Mouse (Mus musculus): ENCODE results near the gene Tas2r116. TPM values are rescaled to one million over a fixed set of nuclear protein-coding genes. Genes with fewer than 3 reads are reported as not detected.

Tas2r116 gene
- not detected in 2 replicates for polyA plus RNA-seq (2015; fragmentation: Nextera tagmentation; extraction: Ambion mirVana)

DNA sequence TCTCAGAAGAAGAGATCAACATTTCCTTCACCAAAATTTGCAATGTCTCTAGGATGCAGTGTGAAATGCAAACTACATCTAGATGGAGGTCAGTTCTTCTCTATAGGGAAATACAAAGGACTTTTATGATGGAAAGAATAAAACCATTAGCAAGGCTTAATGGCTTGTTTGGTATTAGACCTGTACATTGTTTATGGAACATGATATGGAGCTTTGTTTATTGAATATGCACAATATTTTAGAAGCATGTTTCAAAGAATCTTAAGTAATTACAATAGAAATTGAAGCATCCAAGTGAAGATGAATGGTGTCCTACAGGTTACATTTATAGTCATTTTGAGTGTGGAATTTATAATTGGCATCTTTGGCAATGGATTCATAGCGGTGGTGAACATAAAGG lies at the start of gene Tas2r116:
Gene Tas2r116 (plus strand): TSS at position 301 of the 400 bp plus-strand sequence.
- 75% methylated on average over 1 of the region's 1 CpGs for WGBS

DNA sequence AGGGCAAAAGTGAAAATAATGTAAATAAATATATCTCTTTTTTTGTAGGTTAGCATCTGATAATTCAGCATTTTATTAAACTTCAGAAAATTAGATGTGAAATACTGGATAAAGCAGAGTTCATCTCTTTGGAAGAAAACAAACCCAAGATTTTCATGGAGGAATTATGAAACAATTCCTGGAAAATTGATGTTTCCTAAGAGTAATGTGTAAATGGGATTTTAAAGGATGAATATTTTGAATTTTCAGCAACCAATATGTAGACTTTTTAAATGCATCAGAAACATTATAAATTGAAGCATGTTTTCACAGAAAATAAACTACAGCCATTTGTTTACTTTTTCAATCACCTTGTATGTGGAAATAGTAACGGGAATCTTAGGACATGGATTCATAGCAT lies 8.4 kb upstream of the Tas2r116 start, which contains the start of gene Tas2r123:
Gene Tas2r123 (plus strand): TSS at position 301 of the 400 bp plus-strand sequence.
- H3K4me1 ChIP-seq, result no peaks in the 10 kb centered on the region
- H3K27ac ChIP-seq (replicated peaks), result no peak within 1 kb of the TSS
- ATAC-seq (ENCODE audit: insufficient number of reproducible peaks, low FRiP score, low TSS enrichment, low read depth), result no peak
- no peak within 1 kb of the TSS for H3K4me3 ChIP-seq (replicated peaks)
- H3K36me3 ChIP-seq, result no peaks in the 10 kb centered on the region
- no peak within 1 kb of the TSS for H3K9ac ChIP-seq
- H3K9me3 ChIP-seq (replicated peaks), result no peaks in the 10 kb centered on the region
- no peak within 1 kb of the TSS for H3K4me2 ChIP-seq (replicated peaks)
- H3K27me3 ChIP-seq, result no peaks in the 10 kb centered on the region
- WGBS, result 75% methylated on average over 1 of the region's 1 CpGs

More for the DNA sequence above, at the start of gene Tas2r116:
- H3K4me1 ChIP-seq, result no peaks in the 10 kb centered on the region
- H3K9ac ChIP-seq, result no peak within 1 kb of the TSS
- H3K4me2 ChIP-seq (replicated peaks), result no peak within 1 kb of the TSS
- no peaks in the 10 kb centered on the region for H3K9me3 ChIP-seq (replicated peaks)
- H3K27ac ChIP-seq (replicated peaks), result no peak within 1 kb of the TSS
- no peak within 1 kb of the TSS for H3K4me3 ChIP-seq (replicated peaks)
- no peak for ATAC-seq (ENCODE audit: insufficient number of reproducible peaks, low FRiP score, low TSS enrichment, low read depth)
- no peaks in the 10 kb centered on the region for H3K27me3 ChIP-seq
- H3K36me3 ChIP-seq, result no peaks in the 10 kb centered on the region

DNA sequence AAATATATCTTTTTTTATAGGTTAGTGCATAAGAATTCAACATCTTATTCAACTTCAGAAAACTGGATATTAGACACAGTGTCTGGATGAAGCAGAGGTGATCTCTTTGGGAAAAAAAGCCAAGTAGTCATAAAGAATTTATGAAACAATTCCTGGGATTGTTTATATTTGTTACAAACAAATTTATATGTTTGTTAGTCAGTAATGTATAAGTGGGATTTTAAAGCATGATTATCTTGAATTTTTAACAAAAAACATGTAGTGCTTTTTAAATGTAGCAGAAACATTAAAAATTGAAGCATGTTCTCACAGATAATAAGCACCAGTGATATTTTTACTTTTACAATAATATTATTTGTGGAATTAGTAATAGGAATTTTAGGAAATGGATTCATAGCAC lies 12.5 kb downstream of the Tas2r116 start, which contains the start of gene Tas2r110:
Gene Tas2r110 (plus strand): TSS at position 301 of the 400 bp plus-strand sequence.
- H3K9me3 ChIP-seq (replicated peaks), result no peaks in the 10 kb centered on the region
- no peak within 1 kb of the TSS for H3K4me2 ChIP-seq (replicated peaks)
- H3K4me1 ChIP-seq, result no peaks in the 10 kb centered on the region
- H3K4me3 ChIP-seq (replicated peaks), result no peak within 1 kb of the TSS
- no peak within 1 kb of the TSS for H3K9ac ChIP-seq
- H3K27ac ChIP-seq (replicated peaks), result no peak within 1 kb of the TSS
- ATAC-seq (ENCODE audit: insufficient number of reproducible peaks, low FRiP score, low TSS enrichment, low read depth), result no peak
- no peaks in the 10 kb centered on the region for H3K36me3 ChIP-seq
- no peaks in the 10 kb centered on the region for H3K27me3 ChIP-seq

DNA sequence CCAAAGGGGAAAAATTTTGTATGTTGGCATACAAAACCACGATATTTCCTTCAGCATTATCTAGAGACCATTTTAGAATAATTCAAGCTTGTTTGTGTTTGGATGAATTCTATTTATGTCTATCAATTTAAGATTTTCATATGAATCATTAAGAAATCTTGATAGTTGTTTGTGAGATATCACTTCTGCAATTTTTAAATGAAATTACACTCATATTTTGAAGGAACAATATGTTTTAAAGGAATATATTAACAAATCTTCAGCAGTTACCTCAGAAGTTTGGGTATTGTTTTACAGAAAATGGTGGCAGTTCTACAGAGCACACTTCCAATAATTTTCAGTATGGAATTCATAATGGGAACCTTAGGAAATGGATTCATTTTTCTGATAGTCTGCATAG lies 37.5 kb downstream of the Tas2r116 start, which contains the start of gene Tas2r113:
Gene Tas2r113 (plus strand): TSS at position 301 of the 400 bp plus-strand sequence.
- no peak within 1 kb of the TSS for H3K9ac ChIP-seq
- no peak within 1 kb of the TSS for H3K4me3 ChIP-seq (replicated peaks)
- WGBS, result 65% methylated on average over 1 of the region's 1 CpGs
- no peak for ATAC-seq (ENCODE audit: insufficient number of reproducible peaks, low FRiP score, low TSS enrichment, low read depth)
- H3K36me3 ChIP-seq, result no peaks in the 10 kb centered on the region
- H3K27ac ChIP-seq (replicated peaks), result no peak within 1 kb of the TSS
- H3K4me1 ChIP-seq, result no peaks in the 10 kb centered on the region
- H3K9me3 ChIP-seq (replicated peaks), result no peaks in the 10 kb centered on the region
- no peak within 1 kb of the TSS for H3K4me2 ChIP-seq (replicated peaks)
- no peaks in the 10 kb centered on the region for H3K27me3 ChIP-seq

Other genes starting within 250 kb of the Tas2r116 start
- not detected in 2 replicates for gene A630073D07Rik, start 203.9 kb upstream of the Tas2r116 start, polyA plus RNA-seq (2015; fragmentation: Nextera tagmentation; extraction: Ambion mirVana)
- gene Tas2r120, start 198.5 kb upstream of the Tas2r116 start, polyA plus RNA-seq (2015; fragmentation: Nextera tagmentation; extraction: Ambion mirVana), result not detected in 2 replicates
- not detected in 2 replicates for gene Tas2r121, start 154.4 kb upstream of the Tas2r116 start, polyA plus RNA-seq (2015; fragmentation: Nextera tagmentation; extraction: Ambion mirVana)
- not detected in 2 replicates for gene Tas2r122, start 143.5 kb upstream of the Tas2r116 start, polyA plus RNA-seq (2015; fragmentation: Nextera tagmentation; extraction: Ambion mirVana)
- not detected in 2 replicates for gene Tas2r115, start 117.4 kb upstream of the Tas2r116 start, polyA plus RNA-seq (2015; fragmentation: Nextera tagmentation; extraction: Ambion mirVana)
- gene Tas2r124, start 100.7 kb upstream of the Tas2r116 start, polyA plus RNA-seq (2015; fragmentation: Nextera tagmentation; extraction: Ambion mirVana), result not detected in 2 replicates
- not detected in 2 replicates for gene Tas2r102, start 93.3 kb upstream of the Tas2r116 start, polyA plus RNA-seq (2015; fragmentation: Nextera tagmentation; extraction: Ambion mirVana)
- gene Tas2r136, start 77.3 kb upstream of the Tas2r116 start, polyA plus RNA-seq (2015; fragmentation: Nextera tagmentation; extraction: Ambion mirVana), result not detected in 2 replicates
- not detected in 2 replicates for gene Tas2r117, start 52.6 kb upstream of the Tas2r116 start, polyA plus RNA-seq (2015; fragmentation: Nextera tagmentation; extraction: Ambion mirVana)
- not detected in 2 replicates for gene Tas2r123, start 8.3 kb upstream of the Tas2r116 start, polyA plus RNA-seq (2015; fragmentation: Nextera tagmentation; extraction: Ambion mirVana)
- not detected in 2 replicates for gene Tas2r110, start 12.6 kb downstream of the Tas2r116 start, polyA plus RNA-seq (2015; fragmentation: Nextera tagmentation; extraction: Ambion mirVana)
- gene Tas2r113, start 37.6 kb downstream of the Tas2r116 start, polyA plus RNA-seq (2015; fragmentation: Nextera tagmentation; extraction: Ambion mirVana), result not detected in 2 replicates
- not detected in 2 replicates for gene Tas2r125, start 54.2 kb downstream of the Tas2r116 start, polyA plus RNA-seq (2015; fragmentation: Nextera tagmentation; extraction: Ambion mirVana)
- not detected in 2 replicates for gene Tas2r129, start 95.7 kb downstream of the Tas2r116 start, polyA plus RNA-seq (2015; fragmentation: Nextera tagmentation; extraction: Ambion mirVana)
- not detected in 2 replicates for gene Tas2r131, start 102.5 kb downstream of the Tas2r116 start, polyA plus RNA-seq (2015; fragmentation: Nextera tagmentation; extraction: Ambion mirVana)
- not detected in 2 replicates for gene Tas2r109, start 125.5 kb downstream of the Tas2r116 start, polyA plus RNA-seq (2015; fragmentation: Nextera tagmentation; extraction: Ambion mirVana)
- not detected in 2 replicates for gene Tas2r103, start 181.7 kb downstream of the Tas2r116 start, polyA plus RNA-seq (2015; fragmentation: Nextera tagmentation; extraction: Ambion mirVana)
- not detected in 2 replicates for gene Tas2r140, start 200.4 kb downstream of the Tas2r116 start, polyA plus RNA-seq (2015; fragmentation: Nextera tagmentation; extraction: Ambion mirVana)
- 81.3 and 83.0 TPM in 2 replicates for gene Smim10l1, start 249.5 kb downstream of the Tas2r116 start, polyA plus RNA-seq (2015; fragmentation: Nextera tagmentation; extraction: Ambion mirVana)

Measured in embryonic facial prominence, embryonic 15.5 days (tissue).